Mouse (Mus musculus): ENCODE measurements around the gene Tenm3. TPM values are rescaled to one million over a fixed set of nuclear protein-coding genes. Genes with fewer than 3 reads are reported as not detected.

Tenm3 gene
- polyA plus RNA-seq, 1 experiment from 2014 or later = 49.6 TPM

DNA sequence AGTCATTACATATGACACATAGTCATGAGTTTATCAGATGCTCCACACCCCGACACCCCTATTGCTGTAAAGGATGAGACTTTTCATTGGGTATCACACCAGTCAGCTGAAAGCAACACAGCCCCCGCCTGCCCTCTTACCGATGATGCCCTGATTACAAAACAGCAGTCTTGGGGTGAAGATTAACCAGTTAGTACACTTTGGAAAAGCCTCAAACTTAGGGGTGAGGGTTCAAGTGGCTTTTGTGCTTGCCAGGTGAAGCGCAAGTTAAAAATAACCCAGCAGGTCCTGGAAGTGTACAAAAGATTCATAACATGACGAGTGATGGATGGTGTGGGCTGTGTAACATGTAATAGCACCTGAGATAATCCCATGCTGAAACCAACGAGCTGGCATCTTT is 113.0 kb downstream of the Tenm3 start:
- no peak overlapping the region for H3K9ac ChIP-seq
- H3K4me1 ChIP-seq = no peaks in the 10 kb centered on the region
- H3K4me3 ChIP-seq = no peak overlapping the region
- no peaks in the 10 kb centered on the region for H3K9me3 ChIP-seq
- H3K36me3 ChIP-seq (replicated peaks) = no peaks in the 10 kb centered on the region
- no peak overlapping the region for H3K4me2 ChIP-seq
- no peak for ATAC-seq (replicated peaks)
- H3K27me3 ChIP-seq (replicated peaks) = no peaks in the 10 kb centered on the region
- H3K27ac ChIP-seq = no peak overlapping the region
- 81% methylated on average over 6 of the region's 6 CpGs for WGBS

DNA sequence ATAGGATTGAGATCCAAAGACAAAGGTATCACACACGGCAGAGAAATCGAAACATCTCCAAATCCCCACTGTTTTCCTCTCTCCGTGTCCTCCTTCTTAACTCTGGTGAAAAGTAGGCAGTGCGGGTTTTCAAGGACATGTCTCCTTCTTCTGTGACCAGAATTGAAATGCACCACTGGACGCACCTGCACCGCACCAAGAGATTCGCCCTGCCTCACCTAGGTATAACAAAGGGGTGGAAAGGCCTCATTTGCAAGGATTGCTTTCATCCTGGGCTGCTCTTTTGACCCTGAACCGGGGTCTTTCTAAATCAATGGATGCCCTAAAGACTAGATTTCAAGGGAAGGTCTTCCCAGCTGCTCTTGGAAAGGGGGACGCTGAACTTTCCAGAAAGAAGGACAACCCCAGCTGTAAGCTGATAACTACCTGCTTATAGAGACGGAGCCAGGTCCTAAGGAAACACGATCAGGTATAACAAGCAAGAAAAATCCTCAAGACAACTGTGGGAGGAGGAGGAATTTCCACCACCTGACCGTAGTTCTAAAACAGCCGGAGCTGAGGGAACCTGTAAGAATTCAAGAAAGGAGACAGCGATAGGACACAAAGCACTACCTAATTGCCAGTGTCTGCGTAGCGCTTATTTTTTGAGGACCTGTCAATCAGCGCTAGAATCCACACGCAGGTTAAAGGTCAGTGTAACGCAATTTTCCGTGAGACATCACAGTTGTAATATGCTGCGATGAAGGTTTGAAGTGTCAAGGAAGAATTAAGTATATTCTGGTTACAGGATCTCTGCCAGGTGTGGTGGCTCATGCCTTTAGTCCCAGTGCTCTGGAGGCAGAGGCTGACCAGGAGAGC is 114.7 kb downstream of the Tenm3 start:
- H3K27me3 ChIP-seq (replicated peaks) = no peaks in the 10 kb centered on the region

DNA sequence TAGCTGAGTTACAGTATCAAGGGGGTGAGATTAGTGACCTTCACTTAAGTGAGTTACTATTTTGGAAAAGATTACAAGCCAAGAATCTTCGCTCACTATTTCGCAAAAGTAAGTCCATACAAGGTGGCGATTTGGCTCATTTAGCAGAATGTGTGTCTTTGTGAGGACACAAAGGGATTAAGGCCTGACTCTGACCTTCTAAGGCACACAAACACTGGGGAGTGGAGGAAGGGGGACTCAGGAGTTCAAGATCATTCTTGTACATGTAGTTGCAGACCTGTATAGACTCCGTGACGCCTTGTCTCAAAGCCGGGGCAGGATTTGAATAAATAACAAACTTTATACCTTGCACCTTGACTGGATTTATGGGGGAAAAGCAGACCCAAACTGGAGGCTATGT is 115.7 kb downstream of the Tenm3 start:
- Histone ChIP-seq H3K4me2 (no peak overlapping the region), H3K9ac (no peak overlapping the region), H3K4me3 (no peak overlapping the region), H3K27ac (no peak overlapping the region), H3K36me3 (replicated peaks) (no peaks in the 10 kb centered on the region), H3K4me1 (peaks cover 2% of the 10 kb centered on the region; the same call in 1 of the 2 replicates), H3K27me3 (replicated peaks) (no peaks in the 10 kb centered on the region), H3K9me3 (no peaks in the 10 kb centered on the region)
- WGBS = 93% methylated on average over 6 of the region's 6 CpGs
- no peak for ATAC-seq (replicated peaks)

More for the DNA sequence above, 114.7 kb downstream of the Tenm3 start:
- no peak overlapping the region for H3K9ac ChIP-seq
- H3K36me3 ChIP-seq (replicated peaks) = no peaks in the 10 kb centered on the region
- WGBS = 79% methylated on average over 21 of the region's 21 CpGs
- no peak overlapping the region for H3K27ac ChIP-seq
- no peak for ATAC-seq (replicated peaks)
- H3K4me1 ChIP-seq = no peaks in the 10 kb centered on the region
- H3K9me3 ChIP-seq = no peaks in the 10 kb centered on the region
- no peak overlapping the region for H3K4me2 ChIP-seq
- no peak overlapping the region for H3K4me3 ChIP-seq

DNA sequence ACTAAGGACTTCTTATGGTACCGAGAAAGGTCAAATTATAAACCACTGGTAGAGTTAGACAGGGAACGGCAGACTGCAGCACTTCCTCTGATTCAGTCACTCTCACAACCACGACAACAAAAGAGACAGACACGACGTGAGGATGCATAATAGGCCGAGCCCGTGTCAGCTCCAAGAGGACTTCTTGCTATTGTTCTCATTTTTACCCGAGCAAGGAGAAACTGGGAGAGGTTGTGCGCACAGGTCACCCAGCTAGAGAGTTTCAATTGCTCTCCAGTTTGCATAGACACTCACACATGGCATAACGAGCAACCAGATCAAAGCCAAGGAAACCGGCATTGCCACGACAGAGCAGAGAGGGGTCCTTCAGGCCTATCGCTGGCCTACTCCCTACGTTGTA is 121.0 kb downstream of the Tenm3 start:
- no peaks in the 10 kb centered on the region for H3K36me3 ChIP-seq (replicated peaks)
- H3K27me3 ChIP-seq (replicated peaks) = no peaks in the 10 kb centered on the region
- H3K27ac ChIP-seq = 0 out of 2 replicates have a peak overlapping the region, but pooled peaks have one; percentile 50
- ATAC-seq (replicated peaks) = peak; percentile 65; the same call in 1 of the 2 replicates
- H3K9me3 ChIP-seq = no peaks in the 10 kb centered on the region
- 16% methylated on average over 14 of the region's 14 CpGs for WGBS
- H3K9ac ChIP-seq = no peak overlapping the region
- peaks cover 9% of the 10 kb centered on the region for H3K4me1 ChIP-seq
- no peak overlapping the region for H3K4me3 ChIP-seq
- no peak overlapping the region for H3K4me2 ChIP-seq

DNA sequence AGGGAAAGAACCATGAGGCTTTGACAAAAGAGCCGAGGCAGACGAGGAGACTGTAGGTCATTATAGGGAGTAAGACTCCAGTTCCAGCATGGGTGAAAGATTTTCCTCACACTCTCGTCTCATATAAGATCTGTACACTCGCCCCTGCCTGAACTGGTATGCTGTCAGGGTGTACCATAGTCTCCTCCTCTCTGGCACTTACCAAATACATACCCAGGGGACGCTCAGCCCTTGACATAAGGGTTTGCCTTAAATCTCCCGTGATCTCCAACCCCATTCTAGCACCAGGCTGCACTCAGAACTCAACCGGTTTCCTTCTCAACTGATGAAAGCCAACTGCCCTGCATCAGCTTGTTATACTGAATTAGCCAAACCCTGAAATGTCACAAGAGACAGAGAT is 121.4 kb downstream of the Tenm3 start:
- H3K27ac ChIP-seq = 0 out of 2 replicates have a peak overlapping the region, but pooled peaks have one; percentile 50
- no peaks in the 10 kb centered on the region for H3K36me3 ChIP-seq (replicated peaks)
- H3K4me2 ChIP-seq = no peak overlapping the region
- 80% methylated on average over 7 of the region's 7 CpGs for WGBS
- H3K27me3 ChIP-seq (replicated peaks) = no peaks in the 10 kb centered on the region
- peaks cover 9% of the 10 kb centered on the region for H3K4me1 ChIP-seq
- H3K9ac ChIP-seq = no peak overlapping the region
- ATAC-seq (replicated peaks) = no peak
- H3K9me3 ChIP-seq = no peaks in the 10 kb centered on the region
- no peak overlapping the region for H3K4me3 ChIP-seq

DNA sequence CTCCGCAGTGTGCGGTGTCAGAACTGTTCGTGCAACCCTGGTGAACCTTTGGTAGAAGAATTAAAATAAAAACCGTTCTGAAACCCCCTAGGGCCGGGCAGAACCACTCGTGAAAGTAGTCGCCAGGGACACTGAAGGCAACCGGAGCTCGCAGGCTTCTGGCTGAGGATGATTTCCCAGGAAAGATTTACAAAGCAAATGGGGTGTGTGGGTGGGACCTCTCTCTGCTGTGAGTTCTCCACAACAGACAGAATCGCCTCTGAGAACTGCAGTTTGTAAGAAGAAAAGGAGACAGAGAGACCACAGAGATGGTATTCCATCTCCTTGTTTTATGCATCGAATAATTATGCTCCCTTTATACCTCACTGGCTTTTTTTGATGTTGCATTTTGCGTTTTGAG is 122.4 kb downstream of the Tenm3 start:
- Histone ChIP-seq H3K36me3 (replicated peaks) (no peaks in the 10 kb centered on the region), H3K9me3 (no peaks in the 10 kb centered on the region), H3K9ac (no peak overlapping the region), H3K4me3 (no peak overlapping the region), H3K4me1 (peaks cover 9% of the 10 kb centered on the region), H3K27me3 (replicated peaks) (no peaks in the 10 kb centered on the region), H3K4me2 (no peak overlapping the region), H3K27ac (no peak overlapping the region)
- ATAC-seq (replicated peaks) = no peak
- WGBS = 96% methylated on average over 12 of the region's 12 CpGs

DNA sequence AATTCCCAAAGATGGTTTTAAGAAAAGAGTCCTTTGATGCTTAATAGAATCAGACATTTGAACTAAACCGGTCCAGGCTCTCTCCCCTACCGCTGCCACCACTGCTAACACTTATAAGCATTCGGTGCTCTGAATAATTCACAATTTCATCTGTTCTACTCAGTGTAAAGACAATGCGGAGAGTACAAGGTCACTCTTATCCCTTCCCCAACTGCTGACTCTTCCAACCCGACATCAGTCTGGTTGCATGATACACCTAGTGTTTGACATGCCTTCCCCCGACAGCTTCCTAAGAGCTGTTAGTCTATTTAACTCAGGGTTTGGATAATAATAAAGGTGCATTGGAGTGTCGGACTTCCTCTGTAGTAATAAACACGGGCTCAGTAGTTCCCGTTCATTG is 128.1 kb downstream of the Tenm3 start:
- Histone ChIP-seq H3K4me1 (0 out of 2 replicates have a peak, but pooled peaks cover 5% of the 10 kb centered on the region), H3K4me2 (no peak overlapping the region), H3K27ac (no peak overlapping the region), H3K9me3 (no peaks in the 10 kb centered on the region), H3K9ac (no peak overlapping the region), H3K36me3 (replicated peaks) (no peaks in the 10 kb centered on the region), H3K27me3 (replicated peaks) (no peaks in the 10 kb centered on the region), H3K4me3 (no peak overlapping the region)
- WGBS = 54% methylated on average over 9 of the region's 9 CpGs
- ATAC-seq (replicated peaks) = no peak

DNA sequence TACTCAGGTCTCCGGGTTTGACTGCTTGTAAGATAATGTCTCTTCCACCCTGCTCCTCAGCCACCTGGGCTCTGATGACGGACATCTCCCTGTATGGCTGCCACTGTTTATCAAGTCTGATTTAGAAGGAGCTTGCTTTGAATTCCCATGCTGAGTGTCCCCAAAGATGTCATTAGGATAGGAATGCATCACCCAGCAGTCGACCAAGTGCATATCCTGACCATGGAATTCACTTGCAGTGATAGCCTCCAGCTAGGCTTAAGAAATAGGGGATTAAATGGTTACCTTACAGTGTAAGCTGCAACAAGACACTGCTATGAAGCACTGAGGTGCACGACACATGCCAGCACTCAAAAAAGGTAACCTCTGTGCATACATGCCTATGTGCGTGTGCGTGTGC is 137.1 kb downstream of the Tenm3 start:
- no peak overlapping the region for H3K4me3 ChIP-seq
- ATAC-seq (replicated peaks) = no peak
- no peak overlapping the region for H3K9ac ChIP-seq
- 80% methylated on average over 6 of the region's 6 CpGs for WGBS
- H3K9me3 ChIP-seq = no peaks in the 10 kb centered on the region
- H3K27me3 ChIP-seq (replicated peaks) = no peaks in the 10 kb centered on the region
- H3K36me3 ChIP-seq (replicated peaks) = no peaks in the 10 kb centered on the region
- H3K4me2 ChIP-seq = no peak overlapping the region
- H3K4me1 ChIP-seq = no peaks in the 10 kb centered on the region
- peak overlapping the region; percentile 11; the same call in 1 of the 2 replicates for H3K27ac ChIP-seq

DNA sequence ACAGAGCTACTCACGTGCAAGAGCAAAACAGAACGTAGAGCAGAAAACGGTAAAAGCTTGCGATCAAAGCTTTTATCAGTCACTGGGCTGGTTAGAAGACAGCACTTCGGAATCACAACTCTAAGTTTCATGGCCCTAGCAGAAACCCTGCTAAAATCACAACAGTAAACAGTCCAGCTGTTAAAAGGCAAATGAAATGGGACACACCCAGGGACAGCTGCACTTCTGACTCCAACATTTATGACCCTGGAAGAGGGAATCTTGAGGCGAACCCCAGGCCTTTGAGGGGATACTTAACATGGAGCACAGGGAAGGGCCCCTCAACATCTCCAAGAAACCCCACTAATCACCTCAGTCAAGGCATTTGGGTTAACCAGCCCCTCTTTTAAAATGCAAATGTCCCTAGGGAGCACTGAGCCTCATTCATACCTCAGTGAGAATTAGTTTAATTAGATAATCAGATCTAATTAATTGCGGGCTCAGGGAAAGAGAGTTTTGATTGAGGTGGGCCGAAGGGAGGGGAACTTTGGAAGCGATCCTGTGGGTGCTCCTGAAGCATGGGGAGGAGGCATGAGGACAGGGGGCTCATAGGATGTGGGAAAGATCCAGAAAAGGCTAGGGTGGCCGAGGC is 138.8 kb downstream of the Tenm3 start:
- Histone ChIP-seq H3K27me3 (replicated peaks) (no peaks in the 10 kb centered on the region), H3K4me1 (no peaks in the 10 kb centered on the region), H3K27ac (no peak overlapping the region), H3K36me3 (replicated peaks) (no peaks in the 10 kb centered on the region), H3K9ac (no peak overlapping the region), H3K4me2 (no peak overlapping the region), H3K9me3 (no peaks in the 10 kb centered on the region), H3K4me3 (no peak overlapping the region)
- 91% methylated on average over 10 of the region's 10 CpGs for WGBS
- ATAC-seq (replicated peaks) = no peak

DNA sequence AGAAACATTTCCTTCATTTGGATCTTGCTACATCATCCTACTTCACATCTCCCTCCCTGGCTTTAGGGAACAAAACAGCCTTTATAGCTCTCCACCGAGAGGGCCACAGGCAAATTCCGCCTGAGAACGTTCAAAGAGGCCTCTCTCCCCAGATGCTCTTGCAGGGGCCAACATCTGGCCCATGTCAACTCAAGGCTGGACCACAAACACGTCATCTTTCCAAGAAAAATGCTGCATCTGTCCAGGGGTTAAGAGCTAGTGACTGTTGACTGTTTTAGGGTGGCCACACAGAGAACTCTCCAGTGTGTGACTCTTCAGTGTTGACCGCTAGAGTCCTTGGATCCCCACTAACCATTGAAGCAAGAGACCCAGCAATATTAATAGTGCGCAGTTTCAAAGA is 139.3 kb downstream of the Tenm3 start:
- ATAC-seq (replicated peaks) = no peak
- 87% methylated on average over 6 of the region's 6 CpGs for WGBS

DNA sequence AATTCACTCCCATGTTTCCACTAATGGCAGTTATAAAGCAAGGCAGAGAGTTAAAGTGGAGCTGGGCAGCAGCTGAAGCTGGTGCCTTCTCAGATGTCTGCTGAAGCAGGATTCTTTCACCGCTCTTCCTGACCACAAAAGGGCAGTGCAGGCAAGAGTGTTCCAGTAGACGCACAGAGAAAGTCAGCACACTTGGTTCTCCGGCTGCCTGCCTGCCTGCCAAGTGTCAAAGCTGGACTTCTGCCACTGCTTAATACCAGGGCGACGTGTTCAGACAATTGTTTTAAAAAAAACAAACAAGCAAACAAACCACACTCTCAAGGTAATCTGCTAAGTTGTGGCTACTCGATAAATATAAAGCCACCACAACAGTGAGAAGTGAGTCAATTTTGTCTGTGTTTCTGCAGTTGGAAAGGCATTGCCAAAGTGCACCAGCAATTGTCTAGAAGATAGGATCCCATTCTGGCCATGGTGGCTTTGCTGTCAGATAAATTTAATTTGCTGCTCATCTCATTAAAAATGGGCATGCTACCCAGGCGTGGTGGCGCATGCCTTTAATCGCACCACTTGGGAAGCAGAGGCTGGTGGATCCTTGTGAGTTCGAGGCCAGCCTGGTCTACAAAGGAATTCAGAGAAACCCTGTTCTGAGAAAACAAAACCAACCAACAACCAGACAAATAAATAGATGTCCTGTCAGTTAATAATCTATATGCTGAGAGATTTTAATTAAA is 152.9 kb downstream of the Tenm3 start:
- Histone ChIP-seq H3K4me2 (no peak overlapping the region), H3K36me3 (replicated peaks) (no peaks in the 10 kb centered on the region), H3K4me3 (no peak overlapping the region), H3K27ac (no peak overlapping the region), H3K9me3 (no peaks in the 10 kb centered on the region), H3K27me3 (replicated peaks) (no peaks in the 10 kb centered on the region), H3K9ac (no peak overlapping the region), H3K4me1 (0 out of 2 replicates have a peak, but pooled peaks cover 2% of the 10 kb centered on the region)
- no peak; the same call in 1 of the 2 replicates for ATAC-seq (replicated peaks)
- 68% methylated on average over 10 of the region's 10 CpGs for WGBS

More for the DNA sequence above, 139.3 kb downstream of the Tenm3 start:
- H3K4me3 ChIP-seq = no peak overlapping the region
- no peaks in the 10 kb centered on the region for H3K9me3 ChIP-seq
- no peak overlapping the region for H3K27ac ChIP-seq
- H3K4me2 ChIP-seq = no peak overlapping the region
- H3K36me3 ChIP-seq (replicated peaks) = no peaks in the 10 kb centered on the region
- no peak overlapping the region for H3K9ac ChIP-seq
- H3K27me3 ChIP-seq (replicated peaks) = no peaks in the 10 kb centered on the region
- H3K4me1 ChIP-seq = no peaks in the 10 kb centered on the region

DNA sequence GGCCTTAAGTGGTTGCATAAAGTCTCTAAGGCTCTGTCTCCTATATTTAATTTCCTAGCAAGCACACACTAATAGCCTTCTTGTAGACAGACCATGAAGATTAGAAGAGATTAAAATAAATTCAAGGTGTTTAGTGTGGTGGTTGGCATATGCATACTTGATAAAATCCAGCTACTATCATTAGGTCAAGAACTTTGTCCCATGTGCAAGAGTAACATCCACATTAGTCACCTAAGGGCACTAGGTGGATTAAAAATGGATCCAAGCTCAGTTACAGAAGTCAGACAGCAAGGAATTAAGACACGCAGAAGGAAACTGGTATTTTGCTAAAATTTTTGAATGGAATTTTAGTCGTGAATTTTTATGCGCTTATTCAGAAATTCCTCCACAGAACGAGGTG is 155.0 kb downstream of the Tenm3 start:
- Histone ChIP-seq H3K27ac (no peak overlapping the region), H3K4me2 (no peak overlapping the region), H3K4me1 (0 out of 2 replicates have a peak, but pooled peaks cover 2% of the 10 kb centered on the region), H3K4me3 (no peak overlapping the region), H3K9ac (no peak overlapping the region), H3K27me3 (replicated peaks) (no peaks in the 10 kb centered on the region), H3K36me3 (replicated peaks) (no peaks in the 10 kb centered on the region), H3K9me3 (no peaks in the 10 kb centered on the region)
- 90% methylated on average over 4 of the region's 4 CpGs for WGBS
- ATAC-seq (replicated peaks) = no peak
